14 mouse cellular contexts compared by ENCODE assay signal in the genomic region with DNA sequence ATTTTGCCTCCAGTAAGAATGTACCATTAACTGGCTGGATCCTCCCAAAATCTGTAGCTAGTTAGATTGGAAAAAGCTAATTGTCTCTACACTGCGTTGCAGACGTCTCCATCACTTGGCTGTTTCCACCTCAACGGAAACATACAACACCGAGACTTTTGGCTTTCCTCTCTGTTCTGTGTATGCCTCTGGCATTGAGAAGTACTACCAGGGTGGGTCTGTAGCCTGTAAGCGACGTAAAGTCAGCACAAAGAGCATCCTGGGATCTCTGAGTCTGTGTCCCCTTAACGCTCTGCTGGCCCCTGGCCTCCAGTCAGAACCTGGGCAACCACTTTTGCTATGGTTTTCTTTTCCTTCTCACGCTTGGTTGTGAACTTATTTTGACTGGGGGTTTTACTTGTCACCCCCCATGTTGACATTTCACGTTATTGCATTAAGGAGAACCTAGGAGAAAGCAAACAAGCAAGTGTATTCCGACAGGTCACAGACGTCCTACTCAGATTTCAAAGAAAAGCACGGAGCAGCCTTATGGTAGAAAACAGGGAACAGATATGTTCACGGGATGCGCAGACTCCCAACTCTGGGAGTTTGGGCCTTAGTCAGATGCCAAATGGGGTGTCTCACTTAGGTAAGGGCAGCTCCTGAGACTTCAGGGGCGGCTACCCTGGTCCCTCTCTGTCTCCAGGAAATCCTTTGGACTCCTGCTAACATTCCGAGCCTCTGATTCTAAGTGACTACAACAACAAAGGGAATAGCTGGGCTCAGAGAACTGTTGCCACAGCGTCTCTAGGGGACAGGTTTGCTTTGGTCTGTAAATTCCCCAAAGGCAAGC.
A peak's percentile ranks its signal among the peaks of the same experiment; 100 is the strongest.
DNase-seq lines count a peak whose midpoint lies in the region; ATAC-seq and TF ChIP-seq lines count a peak whose summit lies in the region.
"Had no signal": no experiment of that assay in that cellular context is flagged by ENCODE, and none has a peak within 500 bp of the region (broad histone marks: within the 10 kb centered on the region; RNA-seq: fewer than 3 reads in every experiment).

No protein-coding gene starts in this region.

- peaks cover 9% of the 10 kb centered on the region for H3K4me1 ChIP-seq in embryonic facial prominence, embryonic 11.5 days (ENCODE audit: control insufficient read depth, insufficient read depth, low read length)
- peaks cover 35% of the 10 kb centered on the region for H3K4me1 ChIP-seq in midbrain, embryonic 13.5 days (replicated peaks)
- H3K4me1 ChIP-seq: liver, embryonic 12.5 days had no signal

- H3K27ac ChIP-seq in gastrocnemius, adult 2 months: peak overlapping the region; percentile 32
- H3K27ac ChIP-seq in layer of hippocampus, adult 2 months: peak overlapping the region; percentile 61
- 0 out of 2 replicates have a peak overlapping the region, but pooled peaks have one; percentile 22 for H3K27ac ChIP-seq in embryonic facial prominence, embryonic 11.5 days (replicated peaks; ENCODE audit: low read depth, low read length)
- H3K27ac ChIP-seq in midbrain, embryonic 13.5 days: no peak overlapping the region
- H3K27ac ChIP-seq: liver, embryonic 12.5 days had no signal

- H3K9ac ChIP-seq in embryonic facial prominence, embryonic 11.5 days (replicated peaks; ENCODE audit: low read length): no peak overlapping the region
- no peak overlapping the region for H3K9ac ChIP-seq in midbrain, embryonic 13.5 days (replicated peaks)
- H3K9ac ChIP-seq: liver, embryonic 12.5 days had no signal

- no peak overlapping the region for H3K4me3 ChIP-seq in gastrocnemius, adult 2 months
- no peak overlapping the region for H3K4me3 ChIP-seq in layer of hippocampus, adult 2 months
- no peak overlapping the region for H3K4me3 ChIP-seq in embryonic facial prominence, embryonic 11.5 days (ENCODE audit: low read depth, low read length)
- H3K4me3 ChIP-seq in midbrain, embryonic 13.5 days (replicated peaks): no peak overlapping the region
- H3K4me3 ChIP-seq: liver, embryonic 12.5 days had no signal

- H3K36me3 ChIP-seq in embryonic facial prominence, embryonic 11.5 days (replicated peaks; ENCODE audit: control insufficient read depth, insufficient read depth, low read depth, low read length): no peaks in the 10 kb centered on the region
- H3K36me3 ChIP-seq in midbrain, embryonic 13.5 days: no peaks in the 10 kb centered on the region
- H3K36me3 ChIP-seq: liver, embryonic 12.5 days had no signal

- WGBS in embryonic facial prominence, embryonic 11.5 days: 10% methylated on average over 17 of the region's 17 CpGs
- WGBS in midbrain, embryonic 13.5 days: 13% methylated on average over 17 of the region's 17 CpGs

- ATAC-seq in embryonic facial prominence, embryonic 11.5 days (replicated peaks; ENCODE audit: insufficient number of reproducible peaks, low FRiP score, low TSS enrichment, low read depth): 0 out of 2 replicates have a peak, but pooled peaks have one; percentile 5
- ATAC-seq in midbrain, embryonic 13.5 days: 0 out of 2 replicates have a peak, but pooled peaks have one; percentile 11
- ATAC-seq: liver, embryonic 12.5 days had no signal

- no peaks in the 10 kb centered on the region for H3K9me3 ChIP-seq in embryonic facial prominence, embryonic 11.5 days (replicated peaks; ENCODE audit: control insufficient read depth, low read length)
- no peaks in the 10 kb centered on the region for H3K9me3 ChIP-seq in midbrain, embryonic 13.5 days
- H3K9me3 ChIP-seq: liver, embryonic 12.5 days had no signal

- DNase-seq in gastrocnemius, adult 2 months: no peak
- DNase-seq in gastrocnemius, postnatal 14 days: no peak
- DNase-seq in layer of hippocampus, adult 2 months (ENCODE audit: low spot score in 2 of 2): no peak
- no peak for DNase-seq in layer of hippocampus, adult 18-20 months (ENCODE audit: low spot score in 2 of 2)
- peak; percentile 65 for DNase-seq in embryonic facial prominence, embryonic 11.5 days (ENCODE audit: low spot score)
- no peak for DNase-seq in adrenal gland, postnatal 4 days (ENCODE audit: low spot score in 2 of 2)
- no peak for DNase-seq in left cerebral cortex, adult 18-20 months (ENCODE audit: low spot score in 2 of 2)
- DNase-seq: cerebellum, adult 9-11 months; gastrocnemius, postnatal 10 days; kidney, postnatal 14 days; lung, postnatal 36 days; thymus, postnatal 36 days had no signal

- H3K4me2 ChIP-seq in embryonic facial prominence, embryonic 11.5 days (ENCODE audit: low read depth, low read length): no peak overlapping the region
- H3K4me2 ChIP-seq in midbrain, embryonic 13.5 days (replicated peaks): no peak overlapping the region
- H3K4me2 ChIP-seq: liver, embryonic 12.5 days had no signal

- H3K27me3 ChIP-seq in embryonic facial prominence, embryonic 11.5 days (ENCODE audit: control insufficient read depth, insufficient read depth, low read length): no peaks in the 10 kb centered on the region; the same call in 1 of the 2 replicates
- peaks cover 18% of the 10 kb centered on the region; the same call in 1 of the 2 replicates for H3K27me3 ChIP-seq in midbrain, embryonic 13.5 days
- H3K27me3 ChIP-seq: liver, embryonic 12.5 days had no signal

- no peak for TF ChIP-seq CTCF in gastrocnemius, adult 2 months (IDR thresholded peaks at IDR 0.05)
- peak; percentile 33; the same call in 1 of the 2 replicates for TF ChIP-seq CTCF in layer of hippocampus, adult 2 months (conservative IDR thresholded peaks at IDR 0.05)

- intact Hi-C loops in gastrocnemius, adult 2 months (cut with DNase I): no loop called here
- intact Hi-C loops in gastrocnemius, postnatal 14 days (cut with DNase I; ENCODE audit: low total_unique reads): no loop called here
